17 mouse cellular contexts compared by ENCODE assay signal in genomic region chr17:84193411-84193810, GRCm38 (mm10). TPM values are rescaled to one million over a fixed set of nuclear protein-coding genes. Genes with fewer than 3 reads are reported as not detected.
A peak's percentile ranks its signal among the peaks of the same experiment; 100 is the strongest.
DNase-seq lines count a peak whose midpoint lies in the region.
"Had no signal": no experiment of that assay in that cellular context is flagged by ENCODE, and none has a peak within 500 bp of the region (broad histone marks: within the 10 kb centered on the region; RNA-seq: fewer than 3 reads in every experiment).

No protein-coding gene starts in this region.

- no peaks in the 10 kb centered on the region for H3K9me3 ChIP-seq in embryonic facial prominence, embryonic 10.5 days
- H3K9me3 ChIP-seq: embryonic facial prominence, embryonic 13.5 days; forebrain, embryonic 12.5 days; hindbrain, embryonic 13.5 days had no signal

- no peak overlapping the region for H3K4me3 ChIP-seq in embryonic facial prominence, embryonic 10.5 days
- H3K4me3 ChIP-seq: embryonic facial prominence, embryonic 13.5 days; forebrain, embryonic 12.5 days; hindbrain, embryonic 13.5 days had no signal

- no peaks in the 10 kb centered on the region for H3K27me3 ChIP-seq in embryonic facial prominence, embryonic 10.5 days (replicated peaks; ENCODE audit: low read depth, poor library complexity, severe bottlenecking)
- H3K27me3 ChIP-seq: embryonic facial prominence, embryonic 13.5 days; forebrain, embryonic 12.5 days had no signal

- H3K36me3 ChIP-seq in embryonic facial prominence, embryonic 10.5 days (replicated peaks), result peaks cover 26% of the 10 kb centered on the region

- peak; percentile 3 for DNase-seq in adrenal gland, postnatal 10 days
- no peak for DNase-seq in adrenal gland, postnatal 25 days
- DNase-seq in kidney, postnatal 10 days, result peak; percentile 9
- no peak for DNase-seq in kidney, postnatal 36 days
- peak; percentile 40 for DNase-seq in testis, postnatal 10 days (ENCODE audit: low spot score)
- no peak for DNase-seq in testis, postnatal 14 days (ENCODE audit: low spot score)
- DNase-seq in embryonic facial prominence, embryonic 10.5 days (ENCODE audit: low spot score), result no peak
- no peak for DNase-seq in frontal cortex, postnatal 10 days (ENCODE audit: low spot score in 2 of 2)
- DNase-seq: cerebellum, adult 11-12 months; cerebellum, adult 9-10 months; cerebellum, postnatal 25 days; gastrocnemius, postnatal 14 days; heart, postnatal 10 days had no signal

- WGBS in embryonic facial prominence, embryonic 10.5 days, result 91% methylated on average over 9 of the region's 9 CpGs

- H3K27ac ChIP-seq in embryonic facial prominence, embryonic 10.5 days (replicated peaks), result peak overlapping the region; percentile 61; the same call in 1 of the 2 replicates
- H3K27ac ChIP-seq: forebrain, embryonic 12.5 days; hindbrain, embryonic 13.5 days; hindbrain, postnatal 0 days had no signal

- peaks cover 55% of the 10 kb centered on the region for H3K4me1 ChIP-seq in embryonic facial prominence, embryonic 10.5 days

RNA-seq across cellular contexts. Expression of gene Zfp36l2, which starts 5.7 kb away (rescaled TPM):
- 100 to 1,000 TPM in 1 of 2 experiments, 10 to 100 TPM in 1; 67.0 to 122 TPM for total RNA-seq in adrenal gland, postnatal 10 days (2021)
- 52.0 and 56.5 TPM in 2 replicates for total RNA-seq in adrenal gland, postnatal 25 days (2021)
- polyA plus RNA-seq in embryonic facial prominence, embryonic 10.5 days (2016; fragmentation: Nextera tagmentation; extraction: Ambion mirVana), result 10.8 and 12.0 TPM in 2 replicates

Comparison
In these comparisons a context has a peak if more than half of its experiments do, and no peak if none do; other contexts are left out.
1. DNase-seq: peak in adrenal gland, postnatal 10 days (single experiment), kidney, postnatal 10 days (single experiment) and testis, postnatal 10 days (single experiment); none in adrenal gland, postnatal 25 days (single experiment), kidney, postnatal 36 days (0 of 2), testis, postnatal 14 days (single experiment), embryonic facial prominence, embryonic 10.5 days (single experiment) and frontal cortex, postnatal 10 days (0 of 2).